Mouse (Mus musculus) granulocyte monocyte progenitor cell, adult 5-6 weeks (primary cell): Measurements from ENCODE around the gene Cyp2b19. TPM values are rescaled to one million over a fixed set of nuclear protein-coding genes. Genes with fewer than 3 reads are reported as not detected.
"Not testable (repeated sequence)": the region's sequence is repeated elsewhere in the genome, so short reads cannot be mapped to it uniquely, and the experiment has no call there.

ENCODE experiments used
- ATAC-seq: replicated peaks from 2 replicates; pipeline ENCODE4 v1.8.0; 2016; ENCODE audit warnings: mild to moderate bottlenecking, moderate TSS enrichment, inconsistent platforms; ENCODE audit not compliant: poor library complexity, severe bottlenecking
- total RNA-seq, 2 experiments: library from RNA; stranded (forward) in 1 of 2; stranded (reverse) in 1 of 2; fragments of 200-712, 200-1000 nt in 1 of 2; fragments of >200 nt in 1 of 2; fragmentation: Nextera tagmentation in 1 of 2; gene quantifications; 2 replicates each; pipeline ENCODE4 v1.2.3; 2014 to 2017

The Cyp2b19 gene
- not detected in 2 replicates for total RNA-seq (2014; fragmentation: Nextera tagmentation)
- not detected in 2 replicates for total RNA-seq (2017)

GRCm38 (mm10) chr7:26756842-26757241 lies at the start of gene Cyp2b19:
Cyp2b19 (plus strand) TSS chr7:26757142.
- no peak for ATAC-seq

GRCm38 (mm10) chr7:26711061-26711460 lies 45.9 kb upstream of the Cyp2b19 start:
- no peak for ATAC-seq

GRCm38 (mm10) chr7:26738940-26739339 lies 18.0 kb upstream of the Cyp2b19 start:
- no peak for ATAC-seq

GRCm38 (mm10) chr7:26743948-26744347 lies 13.0 kb upstream of the Cyp2b19 start:
- ATAC-seq: no peak

- ATAC-seq: no peak
Measured at GRCm38 (mm10) chr7:26745486-26745885, 11.5 kb upstream of the Cyp2b19 start.

GRCm38 (mm10) chr7:26767084-26767483 lies 10.1 kb downstream of the Cyp2b19 start:
- ATAC-seq: no peak

- ATAC-seq: no peak
Measured at GRCm38 (mm10) chr7:26769881-26770470, 13.0 kb downstream of the Cyp2b19 start.

- ATAC-seq: no peak
Measured at GRCm38 (mm10) chr7:26772866-26773586, 16.1 kb downstream of the Cyp2b19 start.

GRCm38 (mm10) chr7:26775866-26776265 lies 18.9 kb downstream of the Cyp2b19 start:
- 0 out of 2 replicates have a peak, but pooled peaks have one; percentile 20 for ATAC-seq

GRCm38 (mm10) chr7:26777806-26778205 lies 20.9 kb downstream of the Cyp2b19 start:
- ATAC-seq: no peak

- peak; percentile 65 for ATAC-seq
Measured at GRCm38 (mm10) chr7:26778474-26778873, 21.5 kb downstream of the Cyp2b19 start.

- ATAC-seq: peak; percentile 59
Measured at GRCm38 (mm10) chr7:26779799-26780416, 23.0 kb downstream of the Cyp2b19 start.

- no peak for ATAC-seq
Measured at GRCm38 (mm10) chr7:26780510-26780909, 23.6 kb downstream of the Cyp2b19 start.

GRCm38 (mm10) chr7:26780998-26781766 lies 24.2 kb downstream of the Cyp2b19 start:
- ATAC-seq: no peak

GRCm38 (mm10) chr7:26781767-26782131 lies 24.8 kb downstream of the Cyp2b19 start:
- ATAC-seq: no peak

- ATAC-seq: no peak
Measured at GRCm38 (mm10) chr7:26783163-26783562, 26.2 kb downstream of the Cyp2b19 start.

- ATAC-seq: not testable (repeated sequence)
Measured at GRCm38 (mm10) chr7:26786013-26786412, 29.1 kb downstream of the Cyp2b19 start.

- ATAC-seq: no peak
Measured at GRCm38 (mm10) chr7:26789984-26790383, 33.0 kb downstream of the Cyp2b19 start.

GRCm38 (mm10) chr7:26800104-26800503 lies 43.2 kb downstream of the Cyp2b19 start:
- no peak for ATAC-seq

GRCm38 (mm10) chr7:26800996-26801395 lies 44.1 kb downstream of the Cyp2b19 start:
- ATAC-seq: no peak

GRCm38 (mm10) chr7:26808592-26808991 lies 51.6 kb downstream of the Cyp2b19 start, which contains the start of gene Cyp2g1:
Cyp2g1 (plus strand) TSS chr7:26808892.
- no peak for ATAC-seq
